Mouse (Mus musculus) pancreas, adult 10 weeks (tissue): Measurements from ENCODE around the gene Tmem245. TPM values are rescaled to one million over a fixed set of nuclear protein-coding genes. Genes with fewer than 3 reads are reported as not detected.

ENCODE experiments used
- polyA plus RNA-seq: library from polyadenylated mRNA; stranded (reverse); fragments of 350-450 nt; fragmentation: Illumina TruSeq; extraction: RNeasy Lipid Tissue Mini Kit (QIAGEN cat#74804); gene quantifications from one replicate; pipeline ENCODE4 v1.2.3, GENCODE M21; 2015; ENCODE audit warnings: low read depth, low replicate concordance; ENCODE audit not compliant: insufficient read depth

Tmem245 gene
- 3.5 TPM for polyA plus RNA-seq

GRCm38 (mm10) chr4:56946641-56947640 lies at the start of gene Tmem245:
Gene Tmem245 (minus strand): TSS chr4:56947437.

DNA sequence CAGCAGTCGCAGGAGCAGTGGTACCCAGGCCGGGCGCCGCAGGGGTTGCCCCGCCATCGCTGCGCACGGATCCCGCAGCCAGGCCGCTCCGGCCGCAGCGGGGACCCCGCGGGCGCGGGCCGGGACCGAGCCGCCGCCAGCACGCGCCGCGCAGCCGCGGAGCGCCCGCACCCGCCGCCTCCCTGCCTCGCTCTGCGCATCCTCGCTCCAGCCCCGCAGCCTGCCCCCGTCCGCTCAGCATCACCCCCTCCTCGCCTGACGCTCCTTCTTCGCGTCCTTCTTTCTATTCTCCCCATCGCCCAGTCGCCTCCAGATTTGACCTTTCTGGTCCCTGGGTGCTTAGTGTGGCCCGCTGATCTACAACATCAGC lies 43.0 kb upstream of the Tmem245 start, which contains the start of gene Frrs1l:
Gene Frrs1l (minus strand): TSS at position 177 of the 370 bp plus-strand sequence.

GRCm38 (mm10) chr4:56865003-56865511 lies 82.2 kb downstream of the Tmem245 start, which contains the start of gene Ctnnal1:
Gene Ctnnal1 (minus strand): TSS chr4:56865188.

Other genes with a start within 250 kb of the Tmem245 start
- gene Gm26657, start 207.4 kb downstream of the Tmem245 start, polyA plus RNA-seq: not detected
- gene Actl7b, start 206.0 kb downstream of the Tmem245 start, polyA plus RNA-seq: not detected
- not detected for gene Actl7a, start 204.0 kb downstream of the Tmem245 start, polyA plus RNA-seq
- 12.2 TPM for gene Elp1, start 145.1 kb downstream of the Tmem245 start, polyA plus RNA-seq
- gene Fam206a, start 145.1 kb downstream of the Tmem245 start, polyA plus RNA-seq: 3.4 TPM
- 4.2 TPM for gene Ctnnal1, start 82.2 kb downstream of the Tmem245 start, polyA plus RNA-seq
- not detected for gene Frrs1l, start 43.0 kb upstream of the Tmem245 start, polyA plus RNA-seq
- 10.9 TPM for gene Epb41l4b, start 196.0 kb upstream of the Tmem245 start, polyA plus RNA-seq